Mouse (Mus musculus): ENCODE data around the gene Cd96. TPM values are rescaled to one million over a fixed set of nuclear protein-coding genes. Genes with fewer than 3 reads are reported as not detected.
A peak's percentile ranks its signal among the peaks of the same experiment; 100 is the strongest.
"Not testable (repeated sequence)": the region's sequence is repeated elsewhere in the genome, so short reads cannot be mapped to it uniquely, and the experiment has no call there.

The Cd96 gene
- total RNA-seq (2021) (not detected), polyA plus RNA-seq (2012; rRNA removed) (0.09 TPM in 1 of 2 replicates, not detected in the other)
- long read RNA-seq, result 0 reads

DNA sequence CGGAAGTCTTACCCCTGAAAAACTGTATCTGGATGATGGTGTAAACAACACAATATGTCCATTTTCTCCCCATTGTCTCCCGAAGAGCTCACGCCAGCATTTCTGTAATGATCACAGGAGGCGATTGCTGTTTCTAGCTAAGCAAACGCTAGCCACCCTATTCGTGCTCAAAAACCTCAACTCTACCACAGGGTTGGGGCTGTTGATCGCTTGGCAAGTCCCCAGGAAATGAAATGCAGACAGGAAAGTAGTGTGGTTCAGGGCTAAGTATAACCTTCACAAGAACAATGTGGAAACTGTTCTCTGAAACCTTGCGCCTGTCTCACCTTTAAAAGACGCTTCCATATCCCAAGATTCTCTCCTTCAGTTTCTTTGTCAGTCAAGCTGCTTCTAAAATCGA lies at the start of gene Cd96:
Cd96 (minus strand) TSS at position 232 of the 400 bp plus-strand sequence.
- DNase-seq, result no peak

- DNase-seq, result no peak
Measured at GRCm38 (mm10) chr16:46166971-46167370, 46.9 kb upstream of the Cd96 start.

GRCm38 (mm10) chr16:46165305-46165704 lies 45.3 kb upstream of the Cd96 start:
- no peak for DNase-seq

GRCm38 (mm10) chr16:46154832-46155231 lies 34.8 kb upstream of the Cd96 start, which contains the start of gene Gm4737:
Gene Gm4737 (minus strand): TSS chr16:46155077.
- DNase-seq, result not testable (repeated sequence)

- no peak for DNase-seq
Measured at GRCm38 (mm10) chr16:46151141-46151540, 31.1 kb upstream of the Cd96 start.

- no peak for DNase-seq
Measured at GRCm38 (mm10) chr16:46148661-46149341, 28.8 kb upstream of the Cd96 start.

DNA sequence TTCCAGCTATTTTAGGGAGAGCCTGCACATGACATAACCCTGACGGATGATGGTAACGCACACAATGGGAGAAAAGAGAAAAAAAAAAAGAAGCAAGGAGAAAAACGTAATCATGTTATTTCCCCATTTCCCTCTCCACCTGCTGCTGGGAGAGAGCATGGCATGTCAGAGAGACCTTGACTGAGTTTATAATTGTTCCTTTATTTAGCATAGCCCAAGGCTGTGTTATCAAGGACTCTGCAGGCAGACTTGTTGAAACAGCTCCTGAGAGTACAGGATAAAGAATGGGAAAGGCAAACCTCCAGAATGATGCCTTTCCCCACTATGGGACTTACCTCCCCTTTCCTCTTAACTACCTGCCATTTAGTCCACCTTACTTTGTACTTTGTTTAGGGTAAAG lies 26.9 kb upstream of the Cd96 start:
- no peak for DNase-seq

DNA sequence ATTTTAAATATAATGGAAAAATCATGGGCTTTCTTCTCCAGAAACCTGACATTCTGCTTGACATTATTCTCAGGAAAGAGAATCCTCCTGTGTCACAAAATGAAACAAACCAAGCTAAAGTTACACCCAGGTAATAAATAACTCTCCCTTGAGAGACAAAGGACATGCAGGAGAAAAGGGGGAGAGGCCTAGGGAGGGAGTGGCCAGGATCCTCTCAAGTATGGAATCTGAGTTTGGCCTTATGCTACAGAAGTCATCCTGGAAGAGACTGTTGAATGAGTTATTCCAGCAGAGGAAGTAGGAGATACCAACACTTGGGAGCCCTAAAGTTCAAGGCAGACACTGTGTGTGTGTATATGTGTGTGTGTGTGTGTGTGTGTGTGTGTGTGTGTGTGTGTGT lies 2.2 kb upstream of the Cd96 start:
- no peak for DNase-seq

DNA sequence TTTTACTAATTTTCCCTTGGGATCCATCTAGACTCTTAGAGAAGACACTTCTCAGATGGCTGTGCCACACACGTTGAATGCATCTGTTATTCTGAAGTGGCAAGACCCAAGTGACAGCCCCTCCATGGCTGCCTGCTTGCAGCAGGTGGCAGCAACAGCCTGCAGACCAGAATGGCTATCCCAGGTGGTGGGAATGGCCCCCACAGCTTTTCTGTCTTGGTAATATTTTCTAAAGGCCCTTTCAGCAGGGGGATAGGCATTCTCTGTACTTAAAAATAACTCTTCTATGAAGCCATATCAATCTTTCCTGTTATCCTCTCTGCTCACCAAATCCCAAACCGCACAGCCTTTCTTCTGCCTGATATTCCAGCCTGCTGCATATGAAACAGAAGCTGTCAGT lies 1.4 kb upstream of the Cd96 start:
- DNase-seq, result peak; percentile 24

GRCm38 (mm10) chr16:46120607-46121006 lies 556 bp upstream of the Cd96 start:
- DNase-seq, result no peak

GRCm38 (mm10) chr16:46117645-46118044 lies 2.4 kb downstream of the Cd96 start:
- no peak for DNase-seq

- DNase-seq, result no peak
Measured at GRCm38 (mm10) chr16:46114727-46115126, 5.3 kb downstream of the Cd96 start.

- no peak for DNase-seq
Measured at GRCm38 (mm10) chr16:46109536-46109935, 10.5 kb downstream of the Cd96 start.

DNA sequence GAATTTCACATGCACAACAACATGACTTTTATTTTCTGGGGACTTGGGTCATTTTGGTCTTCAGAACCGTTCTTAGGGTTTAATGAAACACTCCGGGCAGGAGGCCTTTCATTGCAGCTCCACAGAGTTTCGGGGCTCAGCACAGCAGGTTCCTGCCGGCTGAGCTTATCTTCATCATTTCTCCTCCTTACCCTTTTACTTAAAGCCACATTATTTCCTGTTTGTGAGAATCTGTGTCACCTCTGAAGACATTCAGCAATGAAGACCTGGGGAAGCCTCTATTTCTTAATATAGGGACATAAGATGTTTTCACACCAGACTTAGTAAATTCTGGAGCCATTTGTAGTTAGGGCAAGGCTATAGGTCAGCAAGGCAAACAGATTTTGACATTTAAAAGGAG lies 12.6 kb downstream of the Cd96 start:
- DNase-seq, result no peak

GRCm38 (mm10) chr16:46104491-46104890 lies 15.6 kb downstream of the Cd96 start:
- no peak for DNase-seq

GRCm38 (mm10) chr16:46101748-46102147 lies 18.3 kb downstream of the Cd96 start:
- DNase-seq, result no peak

- no peak for DNase-seq
Measured at GRCm38 (mm10) chr16:46100286-46100685, 19.8 kb downstream of the Cd96 start.

DNA sequence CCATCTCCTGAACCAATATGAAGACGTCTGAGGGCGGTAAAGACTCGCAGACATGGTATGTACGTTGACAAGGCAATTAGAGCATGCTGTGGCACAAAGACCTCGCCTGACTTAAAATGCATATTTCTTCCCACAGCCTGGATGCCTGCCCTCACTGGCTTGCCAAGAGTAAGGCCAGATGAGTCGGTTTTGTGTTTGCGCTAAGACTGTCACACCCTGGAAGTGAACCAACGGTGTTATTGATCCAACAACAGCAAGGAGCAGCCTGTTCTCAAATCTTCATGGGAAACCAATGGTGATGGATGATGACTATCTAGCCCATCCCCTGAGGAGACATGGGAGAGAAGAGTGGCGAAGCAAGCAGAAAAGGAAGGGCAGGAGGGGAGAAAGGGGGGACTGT lies 22.6 kb downstream of the Cd96 start:
- no peak for DNase-seq

DNA sequence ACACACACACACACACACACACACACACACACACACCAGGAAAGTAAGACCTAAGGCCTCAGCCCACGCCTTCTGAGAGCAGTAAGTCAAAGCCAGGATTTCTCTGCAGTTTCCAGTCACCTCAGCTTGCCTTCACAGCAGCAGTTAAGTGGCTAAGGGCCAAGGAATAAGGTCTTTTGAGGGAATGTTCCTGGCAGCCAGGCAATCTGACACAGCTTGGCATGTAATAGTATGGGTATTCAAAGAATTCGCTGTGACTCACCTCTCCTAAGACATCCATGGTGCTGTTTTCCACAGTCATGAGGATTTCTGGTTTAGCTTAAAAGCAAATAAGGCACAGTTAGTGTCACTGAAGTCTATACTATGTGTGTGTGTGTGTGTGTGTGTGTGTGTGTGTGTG lies 25.6 kb downstream of the Cd96 start:
- DNase-seq, result peak; percentile 80

- DNase-seq, result no peak
Measured at GRCm38 (mm10) chr16:46092935-46093334, 27.1 kb downstream of the Cd96 start.

- DNase-seq, result no peak
Measured at GRCm38 (mm10) chr16:46086874-46087473, 33.1 kb downstream of the Cd96 start.

GRCm38 (mm10) chr16:46068000-46068399 lies 52.1 kb downstream of the Cd96 start:
- no peak for DNase-seq

DNA sequence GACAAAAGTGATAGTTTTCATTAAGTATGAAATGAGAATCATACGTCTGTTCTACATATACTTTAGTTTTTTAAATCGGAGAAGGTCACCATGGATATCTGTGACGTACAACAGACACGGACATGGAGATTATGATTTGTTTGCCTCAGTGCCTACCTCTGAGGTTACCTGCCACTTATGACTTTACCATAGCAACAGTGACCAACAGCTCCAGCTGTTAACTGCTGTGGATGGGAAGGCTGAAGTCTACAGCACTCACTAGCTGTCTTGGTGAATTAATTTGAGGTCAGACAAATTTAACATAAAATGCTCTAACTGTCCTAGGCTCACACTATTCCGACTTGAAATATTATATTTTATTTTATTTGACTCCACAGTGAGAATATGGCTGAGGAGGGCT lies 56.8 kb downstream of the Cd96 start:
- no peak for DNase-seq

GRCm38 (mm10) chr16:46046906-46047305 lies 73.1 kb downstream of the Cd96 start:
- no peak for DNase-seq

All from adrenal gland, adult 2 months (tissue).